Mouse (Mus musculus): ENCODE results near the gene Gm28047. TPM values are rescaled to one million over a fixed set of nuclear protein-coding genes. Genes with fewer than 3 reads are reported as not detected.
A peak's percentile ranks its signal among the peaks of the same experiment; 100 is the strongest.

Gm28047 gene
- polyA plus RNA-seq, 1 experiment from 2014 or later: not detected

GRCm38 (mm10) chr15:102572081-102572480, 52.8 kb downstream of the Gm28047 start:
- WGBS: 79% methylated on average over 3 of the region's 3 CpGs
- Histone ChIP-seq H3K9ac (no peak overlapping the region), H3K27me3 (ENCODE audit: control insufficient read depth, insufficient read depth, low read length) (no peaks in the 10 kb centered on the region), H3K27ac (no peak overlapping the region), H3K4me3 (replicated peaks; ENCODE audit: low read length) (no peak overlapping the region), H3K4me2 (replicated peaks) (no peak overlapping the region), H3K36me3 (replicated peaks; ENCODE audit: control insufficient read depth, insufficient read depth) (0 out of 2 replicates have a peak, but pooled peaks cover 3% of the 10 kb centered on the region), H3K4me1 (replicated peaks; ENCODE audit: control insufficient read depth, insufficient read depth, low read length) (peaks cover 3% of the 10 kb centered on the region; the same call in 1 of the 2 replicates), H3K9me3 (ENCODE audit: control insufficient read depth, low read length) (no peaks in the 10 kb centered on the region)
- no peak for ATAC-seq (ENCODE audit: low FRiP score)
- DNase-seq (ENCODE audit: low spot score): no peak

GRCm38 (mm10) chr15:102567849-102568248, 57.0 kb downstream of the Gm28047 start:
- DNase-seq (ENCODE audit: low spot score): no peak
- Histone ChIP-seq H3K4me2 (replicated peaks) (no peak overlapping the region), H3K4me1 (replicated peaks; ENCODE audit: control insufficient read depth, insufficient read depth, low read length) (no peaks in the 10 kb centered on the region), H3K36me3 (replicated peaks; ENCODE audit: control insufficient read depth, insufficient read depth) (0 out of 2 replicates have a peak, but pooled peaks cover 3% of the 10 kb centered on the region), H3K4me3 (replicated peaks; ENCODE audit: low read length) (no peak overlapping the region), H3K27me3 (ENCODE audit: control insufficient read depth, insufficient read depth, low read length) (no peaks in the 10 kb centered on the region), H3K9me3 (ENCODE audit: control insufficient read depth, low read length) (no peaks in the 10 kb centered on the region), H3K9ac (no peak overlapping the region), H3K27ac (no peak overlapping the region)
- no peak for ATAC-seq (ENCODE audit: low FRiP score)
- WGBS: 89% methylated on average over 2 of the region's 2 CpGs

- Histone ChIP-seq H3K4me2 (replicated peaks) (no peak overlapping the region), H3K27me3 (ENCODE audit: control insufficient read depth, insufficient read depth, low read length) (no peaks in the 10 kb centered on the region), H3K9ac (no peak overlapping the region), H3K27ac (no peak overlapping the region), H3K9me3 (ENCODE audit: control insufficient read depth, low read length) (no peaks in the 10 kb centered on the region), H3K36me3 (replicated peaks; ENCODE audit: control insufficient read depth, insufficient read depth) (no peaks in the 10 kb centered on the region; the same call in 1 of the 2 replicates), H3K4me1 (replicated peaks; ENCODE audit: control insufficient read depth, insufficient read depth, low read length) (no peaks in the 10 kb centered on the region), H3K4me3 (replicated peaks; ENCODE audit: low read length) (no peak overlapping the region)
- ATAC-seq (ENCODE audit: low FRiP score) (no peak), DNase-seq (ENCODE audit: low spot score) (no peak)
- WGBS: 83% methylated on average over 5 of the region's 5 CpGs
These were observed 61.2 kb downstream of the Gm28047 start for GRCm38 (mm10) chr15:102563681-102564080.

- Histone ChIP-seq H3K4me2 (replicated peaks) (no peak overlapping the region), H3K9ac (no peak overlapping the region), H3K4me1 (replicated peaks; ENCODE audit: control insufficient read depth, insufficient read depth, low read length) (no peaks in the 10 kb centered on the region), H3K36me3 (replicated peaks; ENCODE audit: control insufficient read depth, insufficient read depth) (no peaks in the 10 kb centered on the region; the same call in 1 of the 2 replicates), H3K27me3 (ENCODE audit: control insufficient read depth, insufficient read depth, low read length) (no peaks in the 10 kb centered on the region), H3K27ac (no peak overlapping the region), H3K9me3 (ENCODE audit: control insufficient read depth, low read length) (no peaks in the 10 kb centered on the region), H3K4me3 (replicated peaks; ENCODE audit: low read length) (no peak overlapping the region)
- WGBS: 83% methylated on average over 3 of the region's 3 CpGs
- DNase-seq (ENCODE audit: low spot score) (no peak), ATAC-seq (ENCODE audit: low FRiP score) (no peak)
These were observed 61.8 kb downstream of the Gm28047 start for GRCm38 (mm10) chr15:102563061-102563460.

GRCm38 (mm10) chr15:102562491-102562890, 62.4 kb downstream of the Gm28047 start:
- no peak overlapping the region for H3K4me2 ChIP-seq (replicated peaks)
- ATAC-seq (ENCODE audit: low FRiP score): no peak
- no peaks in the 10 kb centered on the region; the same call in 1 of the 2 replicates for H3K36me3 ChIP-seq (replicated peaks; ENCODE audit: control insufficient read depth, insufficient read depth)
- H3K27me3 ChIP-seq (ENCODE audit: control insufficient read depth, insufficient read depth, low read length): no peaks in the 10 kb centered on the region
- 88% methylated on average over 1 of the region's 1 CpGs for WGBS
- H3K9me3 ChIP-seq (ENCODE audit: control insufficient read depth, low read length): no peaks in the 10 kb centered on the region
- no peak for DNase-seq (ENCODE audit: low spot score)
- no peak overlapping the region for H3K9ac ChIP-seq
- H3K4me3 ChIP-seq (replicated peaks; ENCODE audit: low read length): no peak overlapping the region
- H3K4me1 ChIP-seq (replicated peaks; ENCODE audit: control insufficient read depth, insufficient read depth, low read length): no peaks in the 10 kb centered on the region
- no peak overlapping the region for H3K27ac ChIP-seq

- H3K27me3 ChIP-seq (ENCODE audit: control insufficient read depth, insufficient read depth, low read length): no peaks in the 10 kb centered on the region
- peaks cover 32% of the 10 kb centered on the region for H3K36me3 ChIP-seq (replicated peaks; ENCODE audit: control insufficient read depth, insufficient read depth)
- no peak overlapping the region for H3K4me2 ChIP-seq (replicated peaks)
- no peak overlapping the region for H3K9ac ChIP-seq
- no peak for ATAC-seq (ENCODE audit: low FRiP score)
- no peaks in the 10 kb centered on the region for H3K4me1 ChIP-seq (replicated peaks; ENCODE audit: control insufficient read depth, insufficient read depth, low read length)
- H3K4me3 ChIP-seq (replicated peaks; ENCODE audit: low read length): no peak overlapping the region
- no peak overlapping the region for H3K27ac ChIP-seq
- H3K9me3 ChIP-seq (ENCODE audit: control insufficient read depth, low read length): no peaks in the 10 kb centered on the region
- DNase-seq (ENCODE audit: low spot score): no peak
These were observed 67.3 kb downstream of the Gm28047 start for GRCm38 (mm10) chr15:102557580-102557979.

- no peak overlapping the region for H3K9ac ChIP-seq
- H3K4me1 ChIP-seq (replicated peaks; ENCODE audit: control insufficient read depth, insufficient read depth, low read length): no peaks in the 10 kb centered on the region
- H3K36me3 ChIP-seq (replicated peaks; ENCODE audit: control insufficient read depth, insufficient read depth): peaks cover 50% of the 10 kb centered on the region
- ATAC-seq (ENCODE audit: low FRiP score) (no peak), DNase-seq (ENCODE audit: low spot score) (no peak)
- 98% methylated on average over 1 of the region's 1 CpGs for whole genome bisulfite sequencing
- H3K4me2 ChIP-seq (replicated peaks): no peak overlapping the region
- no peak overlapping the region for H3K4me3 ChIP-seq (replicated peaks; ENCODE audit: low read length)
- no peaks in the 10 kb centered on the region for H3K9me3 ChIP-seq (ENCODE audit: control insufficient read depth, low read length)
- no peak overlapping the region for H3K27ac ChIP-seq
- no peaks in the 10 kb centered on the region for H3K27me3 ChIP-seq (ENCODE audit: control insufficient read depth, insufficient read depth, low read length)
These were observed 69.3 kb downstream of the Gm28047 start for GRCm38 (mm10) chr15:102555581-102555980.

GRCm38 (mm10) chr15:102552599-102552998, 72.3 kb downstream of the Gm28047 start:
- H3K4me1 ChIP-seq (replicated peaks; ENCODE audit: control insufficient read depth, insufficient read depth, low read length): no peaks in the 10 kb centered on the region
- H3K27ac ChIP-seq: no peak overlapping the region
- DNase-seq (ENCODE audit: low spot score) (no peak), ATAC-seq (ENCODE audit: low FRiP score) (no peak)
- no peak overlapping the region for H3K4me2 ChIP-seq (replicated peaks)
- H3K36me3 ChIP-seq (replicated peaks; ENCODE audit: control insufficient read depth, insufficient read depth): peaks cover 51% of the 10 kb centered on the region
- H3K9ac ChIP-seq: no peak overlapping the region
- H3K27me3 ChIP-seq (ENCODE audit: control insufficient read depth, insufficient read depth, low read length): no peaks in the 10 kb centered on the region
- 95% methylated on average over 5 of the region's 5 CpGs for WGBS
- H3K9me3 ChIP-seq (ENCODE audit: control insufficient read depth, low read length): no peaks in the 10 kb centered on the region
- H3K4me3 ChIP-seq (replicated peaks; ENCODE audit: low read length): no peak overlapping the region

GRCm38 (mm10) chr15:102547478-102547877, 77.4 kb downstream of the Gm28047 start:
- ATAC-seq (ENCODE audit: low FRiP score): 0 out of 2 replicates have a peak, but pooled peaks have one; percentile 55
- no peaks in the 10 kb centered on the region for H3K27me3 ChIP-seq (ENCODE audit: control insufficient read depth, insufficient read depth, low read length)
- H3K4me2 ChIP-seq (replicated peaks): no peak overlapping the region
- H3K27ac ChIP-seq: peak overlapping the region; percentile 72; the same call in 1 of the 2 replicates
- peak; percentile 48 for DNase-seq (ENCODE audit: low spot score)
- no peak overlapping the region for H3K9ac ChIP-seq
- H3K36me3 ChIP-seq (replicated peaks; ENCODE audit: control insufficient read depth, insufficient read depth): peaks cover 57% of the 10 kb centered on the region
- no peaks in the 10 kb centered on the region for H3K4me1 ChIP-seq (replicated peaks; ENCODE audit: control insufficient read depth, insufficient read depth, low read length)
- 76% methylated on average over 3 of the region's 3 CpGs for WGBS
- H3K9me3 ChIP-seq (ENCODE audit: control insufficient read depth, low read length): no peaks in the 10 kb centered on the region
- H3K4me3 ChIP-seq (replicated peaks; ENCODE audit: low read length): no peak overlapping the region
